Mouse (Mus musculus): ENCODE results near the gene Ell2.

The Ell2 gene

DNA sequence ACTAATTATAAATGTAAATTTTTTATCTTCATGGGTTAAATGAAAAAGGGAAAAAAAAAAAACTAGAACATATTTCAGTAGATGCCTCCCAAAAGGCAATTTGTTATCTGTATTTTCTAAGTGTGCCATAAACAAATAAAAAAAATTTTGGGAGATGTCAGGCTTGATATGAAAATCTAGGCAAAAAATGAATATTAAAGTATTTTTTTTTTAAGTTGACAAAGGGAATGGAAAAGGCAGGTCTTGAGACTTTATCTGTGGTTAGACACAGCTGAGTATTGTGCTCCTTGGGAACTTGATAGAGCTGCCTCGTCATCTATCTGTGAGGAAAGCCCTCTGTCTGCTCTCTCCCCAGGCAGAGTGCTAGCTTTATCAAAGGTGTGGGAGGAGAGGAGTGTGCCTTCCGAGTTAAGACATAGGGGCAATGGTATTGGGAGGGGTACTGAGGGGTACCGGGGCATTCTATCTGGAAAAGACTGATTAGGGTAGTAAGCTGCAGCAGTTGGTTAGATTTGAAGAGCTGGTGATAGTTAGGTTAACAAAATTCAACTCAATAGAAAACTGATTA is 27.1 kb downstream of the Ell2 start:
- DNase-seq (ENCODE audit: low read depth), result no peak

- no peak for DNase-seq (ENCODE audit: low read depth)
Observed at GRCm38 (mm10) chr13:75734231-75734630, 27.7 kb downstream of the Ell2 start.

DNA sequence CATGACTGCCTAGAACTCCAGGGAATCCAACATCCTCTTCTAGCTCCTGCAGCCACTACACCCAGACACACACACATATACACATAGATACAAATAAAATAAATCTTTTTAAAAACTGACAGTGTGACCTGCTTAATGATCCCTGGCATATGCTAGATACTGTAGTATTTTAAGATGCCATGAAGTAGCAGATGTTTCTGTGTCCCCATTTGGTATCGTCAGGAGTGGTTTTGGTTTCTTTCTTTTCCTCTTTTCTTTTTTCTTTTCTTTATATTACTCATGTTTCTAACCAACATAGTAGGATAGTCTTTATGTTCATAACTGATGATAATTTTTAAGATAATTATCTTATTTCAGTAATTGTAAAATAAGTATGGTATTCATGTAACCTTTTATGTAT is 29.0 kb downstream of the Ell2 start:
- DNase-seq (ENCODE audit: low read depth), result no peak

DNA sequence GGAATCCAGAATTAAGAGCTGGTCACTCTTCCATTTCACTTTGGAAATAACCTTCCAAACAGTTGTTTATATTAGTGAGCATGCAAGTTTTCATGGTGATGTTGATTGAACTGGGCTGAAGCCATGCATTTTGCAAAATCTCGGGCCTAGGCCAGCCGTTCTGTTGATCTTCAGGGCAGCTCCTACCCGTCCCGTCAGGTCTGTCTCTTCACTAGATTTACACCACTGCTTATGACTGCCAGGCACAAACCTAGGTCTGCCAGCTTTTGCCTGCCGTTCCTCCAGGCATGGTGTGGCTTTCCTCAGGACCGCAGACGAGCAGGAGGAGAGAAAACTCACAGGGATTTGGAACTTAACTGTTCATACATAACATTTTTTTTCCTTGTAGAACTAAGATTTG is 31.4 kb downstream of the Ell2 start:
- no peak for DNase-seq (ENCODE audit: low read depth)

- DNase-seq (ENCODE audit: low read depth), result no peak
Observed at GRCm38 (mm10) chr13:75738536-75738935, 32.0 kb downstream of the Ell2 start.

GRCm38 (mm10) chr13:75738957-75739356 is 32.4 kb downstream of the Ell2 start:
- no peak for DNase-seq (ENCODE audit: low read depth)

GRCm38 (mm10) chr13:75740018-75740417 is 33.5 kb downstream of the Ell2 start:
- no peak for DNase-seq (ENCODE audit: low read depth)

- no peak for DNase-seq (ENCODE audit: low read depth)
Observed at GRCm38 (mm10) chr13:75741119-75741518, 34.6 kb downstream of the Ell2 start.

- DNase-seq (ENCODE audit: low read depth), result no peak
Observed at GRCm38 (mm10) chr13:75741736-75742729, 35.5 kb downstream of the Ell2 start.

DNA sequence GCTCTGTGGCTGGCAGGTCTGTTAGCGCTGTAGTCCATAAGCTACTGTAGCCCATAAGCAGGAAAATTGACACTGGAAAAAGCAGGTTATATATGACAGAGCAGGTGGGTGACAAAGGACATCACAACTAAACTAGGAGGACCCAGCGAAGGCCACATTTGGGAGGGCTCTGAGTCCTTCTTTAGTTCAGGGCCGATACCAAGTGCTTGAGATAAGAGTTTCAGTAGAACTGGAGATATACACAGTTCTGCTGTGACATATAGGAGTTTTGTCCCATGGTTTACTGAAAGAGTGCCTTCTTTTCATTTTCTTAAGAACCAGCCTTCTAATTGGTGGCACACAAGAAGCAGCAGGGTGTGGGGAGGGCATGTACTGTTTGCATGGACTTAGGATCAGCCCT is 36.4 kb downstream of the Ell2 start:
- DNase-seq (ENCODE audit: low read depth), result no peak

DNA sequence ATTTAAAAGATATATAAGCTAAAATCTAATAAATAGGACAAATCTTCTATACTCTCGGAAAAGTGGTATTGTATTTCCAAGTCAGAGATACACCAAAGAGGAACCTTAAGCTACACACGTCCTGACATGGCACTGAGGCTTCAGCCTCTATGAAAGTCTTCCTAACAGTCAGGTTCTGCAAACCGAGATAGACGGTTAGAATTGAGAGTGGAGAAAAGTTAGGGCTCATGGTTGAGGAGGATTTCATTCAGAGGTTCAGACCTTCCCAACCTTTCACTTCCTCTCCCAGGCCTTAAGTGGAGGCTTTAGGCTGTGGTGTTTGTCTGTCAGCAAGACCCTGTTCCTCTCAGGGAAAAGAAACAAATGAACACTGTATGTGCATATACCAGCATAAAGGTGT is 37.5 kb downstream of the Ell2 start:
- DNase-seq (ENCODE audit: low read depth), result no peak

DNA sequence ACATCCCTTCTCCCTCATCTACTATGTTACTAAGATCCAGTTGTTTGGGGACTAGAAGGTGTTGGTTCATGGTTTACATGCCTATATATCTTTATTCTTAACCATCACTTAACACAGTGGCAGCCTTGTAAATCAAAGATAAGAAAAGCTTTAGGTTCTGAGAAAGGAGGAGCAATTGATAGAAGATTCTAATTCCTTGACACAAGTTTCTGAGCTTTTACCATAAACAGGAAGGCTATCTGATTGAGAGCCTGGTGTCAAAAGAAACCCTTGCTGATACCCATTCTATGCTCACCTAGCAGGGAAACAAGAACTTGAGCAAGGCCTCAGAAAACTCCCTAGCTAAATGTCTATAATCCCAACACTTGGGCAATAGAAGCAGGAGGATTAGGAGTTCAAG is 38.8 kb downstream of the Ell2 start:
- no peak for DNase-seq (ENCODE audit: low read depth)

DNA sequence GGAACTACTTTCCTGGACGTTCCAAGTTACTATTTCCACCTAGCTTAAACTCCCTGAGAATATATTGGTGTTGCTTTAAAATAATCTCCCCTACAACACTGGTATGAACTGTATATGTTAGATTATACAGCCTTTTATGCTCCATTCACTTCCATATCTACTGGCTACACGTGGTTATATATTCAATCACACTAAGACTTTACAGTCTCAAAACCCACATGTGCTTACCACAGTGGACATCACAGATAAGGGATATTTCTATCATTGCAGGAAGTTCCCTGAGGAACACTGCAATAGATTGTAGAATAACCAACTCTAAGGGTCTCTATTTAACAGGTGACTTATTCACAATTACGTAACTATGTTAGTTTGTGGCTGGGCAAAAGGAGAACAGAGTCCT is 40.7 kb downstream of the Ell2 start:
- DNase-seq (ENCODE audit: low read depth), result no peak

GRCm38 (mm10) chr13:75748685-75749084 is 42.1 kb downstream of the Ell2 start:
- no peak for DNase-seq (ENCODE audit: low read depth)

DNA sequence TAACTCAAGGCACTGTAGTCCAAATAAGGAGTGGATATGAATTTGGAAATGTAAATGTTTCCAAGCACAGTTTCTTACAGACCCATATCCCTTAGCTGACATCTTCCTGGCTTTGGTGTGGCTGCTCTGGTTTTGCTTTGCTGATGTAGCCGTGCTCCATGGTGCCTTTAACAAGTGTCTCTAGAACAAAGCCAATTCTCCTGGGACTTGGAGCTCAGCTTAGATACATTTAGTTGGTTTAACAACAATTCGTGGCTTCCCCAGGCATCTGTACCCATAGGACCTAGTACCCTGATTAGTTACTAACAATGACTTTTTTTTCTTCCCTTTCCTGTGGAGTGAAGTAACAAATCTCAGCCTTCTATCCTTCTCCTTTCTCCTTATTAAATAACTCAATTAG is 44.2 kb downstream of the Ell2 start:
- DNase-seq (ENCODE audit: low read depth), result no peak

DNA sequence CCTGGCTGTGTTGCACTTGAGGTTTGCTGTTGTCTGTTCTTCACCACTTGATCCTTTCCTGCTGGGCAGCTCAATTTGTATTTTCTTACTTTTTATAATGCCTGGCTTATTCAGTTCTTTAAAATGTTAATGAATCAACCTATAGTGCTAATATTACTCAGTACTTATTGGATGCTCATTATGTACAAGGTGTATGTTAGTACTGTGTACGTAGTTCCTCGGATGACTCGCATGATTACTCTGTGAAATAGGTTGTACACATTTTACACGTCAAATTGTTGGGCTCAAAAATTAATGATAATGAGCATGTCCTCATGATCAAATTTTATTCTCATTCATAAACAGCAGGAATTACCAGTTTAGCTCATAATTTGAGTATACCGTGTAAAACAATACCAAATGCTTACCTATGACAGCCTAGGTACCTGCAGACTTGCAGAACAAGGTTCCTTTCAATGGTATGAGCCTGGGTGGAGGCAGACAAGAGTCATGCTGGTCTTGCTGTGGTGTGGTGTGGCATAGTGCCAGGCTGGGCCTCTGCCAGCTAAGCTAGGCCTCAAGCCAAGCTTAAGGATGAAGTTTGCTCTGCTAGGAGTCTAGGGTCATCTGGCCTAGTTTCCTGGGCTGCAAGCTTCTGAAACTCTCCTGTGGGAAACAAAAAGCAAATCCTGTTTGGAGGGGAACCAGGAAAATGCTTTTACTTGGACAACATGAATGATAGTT is 45.8 kb downstream of the Ell2 start:
- no peak for DNase-seq (ENCODE audit: low read depth)

DNA sequence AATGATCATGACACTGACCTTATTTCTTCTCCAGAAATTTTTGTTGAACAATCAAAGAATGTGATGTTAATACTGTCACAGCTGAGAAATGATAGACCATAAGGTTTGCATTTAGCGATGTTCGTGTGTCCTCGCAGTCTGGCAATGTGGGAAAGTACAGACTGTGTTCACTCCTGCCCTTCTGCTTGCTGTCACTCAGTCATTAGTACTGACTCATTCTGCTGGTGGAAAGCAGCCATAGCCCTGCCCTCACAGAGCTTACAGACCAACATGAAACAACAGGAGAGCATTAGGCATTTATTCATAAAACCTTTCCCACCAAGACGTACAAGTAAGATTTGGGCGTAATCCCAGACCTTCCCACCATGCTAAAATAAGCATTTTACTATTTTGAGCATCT is 47.8 kb downstream of the Ell2 start:
- DNase-seq (ENCODE audit: low read depth), result no peak

- no peak for DNase-seq (ENCODE audit: low read depth)
Observed at GRCm38 (mm10) chr13:75760859-75761548, 54.4 kb downstream of the Ell2 start.

- DNase-seq (ENCODE audit: low read depth), result no peak
Observed at GRCm38 (mm10) chr13:75762759-75763158, 56.2 kb downstream of the Ell2 start.

- DNase-seq (ENCODE audit: low read depth), result no peak
Observed at GRCm38 (mm10) chr13:75763280-75763679, 56.7 kb downstream of the Ell2 start.

DNA sequence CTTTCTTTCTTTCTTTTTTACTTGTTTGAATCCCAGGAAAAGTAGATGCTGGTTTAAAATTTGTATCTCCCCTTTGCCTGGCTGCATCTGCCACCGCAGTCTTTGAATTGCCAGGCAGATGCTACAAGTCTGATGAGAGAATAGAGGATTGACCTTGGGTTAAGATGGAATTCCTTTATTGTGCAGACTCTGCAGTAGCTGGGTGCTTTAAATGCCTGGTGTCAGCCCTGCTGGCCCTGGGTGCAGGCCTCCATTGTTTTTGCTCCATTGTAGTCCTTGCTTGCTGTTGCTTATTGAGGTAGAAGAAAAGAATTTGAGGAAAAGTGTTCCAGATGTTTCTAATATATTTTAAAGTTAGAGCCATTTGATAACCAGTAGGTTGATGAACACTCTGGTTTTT is 59.2 kb downstream of the Ell2 start:
- DNase-seq (ENCODE audit: low read depth), result no peak

GRCm38 (mm10) chr13:75766238-75766637 is 59.7 kb downstream of the Ell2 start:
- no peak for DNase-seq (ENCODE audit: low read depth)

All from c-Kit-positive CD71-negative TER-119-negative erythroid progenitor cells, embryonic 14.5 days (primary cell).